Mouse (Mus musculus) intestine, embryonic 15.5 days (tissue): ENCODE measurements around the gene Diaph2. TPM values are rescaled to one million over a fixed set of nuclear protein-coding genes. Genes with fewer than 3 reads are reported as not detected.

ENCODE experiments used
- ATAC-seq: fragments of 200-750 bp; cut with Nextera tagmentation; 2 replicates; pipeline ENCODE4 v1.8.0; 2017; ENCODE audit warnings: moderate TSS enrichment, moderate library complexity
- H3K27ac ChIP-seq: fragments of 300-500 bp; sonication (generic); 2 replicates; pipeline ENCODE4 v1.5.1; 2015; ENCODE audit warnings: mild to moderate bottlenecking, inconsistent platforms
- H3K27me3 ChIP-seq: fragments of 300-500 bp; sonication (generic); replicated peaks from 2 replicates; pipeline ENCODE4 v1.6.1; 2015; ENCODE audit warnings: inconsistent platforms
- H3K36me3 ChIP-seq: fragments of 300-500 bp; sonication (generic); 2 replicates; pipeline ENCODE4 v1.6.1; 2015; ENCODE audit warnings: inconsistent platforms
- H3K4me1 ChIP-seq: fragments of 300-500 bp; sonication (generic); replicated peaks from 2 replicates; pipeline ENCODE4 v1.6.1; 2015; ENCODE audit warnings: inconsistent platforms
- H3K4me2 ChIP-seq: fragments of 300-500 bp; sonication (generic); replicated peaks from 2 replicates; pipeline ENCODE4 v1.6.1; 2015; ENCODE audit warnings: mild to moderate bottlenecking, inconsistent platforms
- H3K4me3 ChIP-seq: fragments of 300-500 bp; sonication (generic); replicated peaks from 2 replicates; pipeline ENCODE4 v1.5.1; 2015; ENCODE audit warnings: inconsistent platforms
- H3K9ac ChIP-seq: fragments of 300-500 bp; sonication (generic); 2 replicates; pipeline ENCODE4 v1.6.1; 2015; ENCODE audit warnings: inconsistent platforms
- H3K9me3 ChIP-seq: fragments of 300-500 bp; sonication (generic); 2 replicates; pipeline ENCODE4 v1.6.1; 2016; ENCODE audit warnings: inconsistent platforms
- WGBS: fragments of 180-500 bp; shearing (Covaris S2); methylation state at CpG from one replicate; pipeline ENCODE4 v1.1.7; 2015; 5-methylcytosine and 5-hydroxymethylcytosine counted together
- polyA plus RNA-seq: library from polyadenylated mRNA; unstranded; fragments of >200 nt; fragmentation: Nextera tagmentation; extraction: Ambion mirVana; gene quantifications from 2 replicates; pipeline ENCODE4 v1.2.1, GENCODE M21; 2015

Diaph2 gene
- polyA plus RNA-seq, 1 experiment from 2014 or later = 4.4 TPM

DNA sequence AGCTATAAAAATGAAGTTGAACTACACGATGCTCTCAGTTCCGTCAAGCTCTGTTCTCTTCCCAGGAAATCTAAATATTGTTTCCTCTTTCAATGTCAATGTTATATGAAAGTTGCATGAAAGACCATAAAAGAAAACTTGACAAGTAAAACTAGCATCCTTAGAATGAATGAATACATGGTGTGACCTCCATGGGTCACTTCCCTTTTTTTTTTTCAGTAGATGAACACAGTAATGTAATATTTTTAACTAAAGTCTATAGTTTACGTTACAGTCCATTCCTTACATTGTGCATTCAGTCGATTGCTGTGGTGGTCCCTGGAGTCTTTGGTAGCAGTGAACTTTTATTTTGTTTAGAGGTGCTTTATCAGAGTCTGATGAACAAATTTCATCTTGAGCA, 462.7 kb downstream of the Diaph2 start:
- Histone ChIP-seq H3K9ac (no peak overlapping the region), H3K4me3 (no peak overlapping the region), H3K27me3 (no peaks in the 10 kb centered on the region), H3K4me1 (no peaks in the 10 kb centered on the region), H3K4me2 (no peak overlapping the region), H3K36me3 (no peaks in the 10 kb centered on the region), H3K9me3 (no peaks in the 10 kb centered on the region), H3K27ac (no peak overlapping the region)
- no peak for ATAC-seq
- WGBS = 83% methylated on average over 4 of the region's 4 CpGs

DNA sequence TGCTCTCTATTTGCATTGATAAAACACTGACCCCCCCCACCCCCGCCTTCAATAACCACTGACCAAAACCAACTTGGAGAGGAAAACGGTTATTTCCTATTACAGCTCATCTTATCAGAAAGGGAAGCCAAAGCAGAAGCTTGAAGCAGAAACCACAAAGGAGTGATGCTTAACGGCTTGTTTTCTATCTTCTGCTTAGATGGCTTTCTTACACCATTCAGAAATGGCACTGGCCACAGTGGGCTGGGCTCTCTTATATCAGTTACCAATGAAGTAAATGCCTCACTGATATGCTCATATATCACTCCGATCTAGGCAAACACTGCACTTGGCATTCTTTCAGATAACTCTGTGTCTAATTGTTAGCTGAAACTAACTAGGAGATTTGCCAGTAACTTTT, 463.2 kb downstream of the Diaph2 start:
- ATAC-seq = no peak
- WGBS = 73% methylated on average over 4 of the region's 4 CpGs
- no peaks in the 10 kb centered on the region for H3K27me3 ChIP-seq
- no peak overlapping the region for H3K4me2 ChIP-seq
- H3K4me3 ChIP-seq = no peak overlapping the region
- H3K27ac ChIP-seq = no peak overlapping the region
- no peaks in the 10 kb centered on the region for H3K4me1 ChIP-seq
- H3K9ac ChIP-seq = no peak overlapping the region
- no peaks in the 10 kb centered on the region for H3K36me3 ChIP-seq
- no peaks in the 10 kb centered on the region for H3K9me3 ChIP-seq

DNA sequence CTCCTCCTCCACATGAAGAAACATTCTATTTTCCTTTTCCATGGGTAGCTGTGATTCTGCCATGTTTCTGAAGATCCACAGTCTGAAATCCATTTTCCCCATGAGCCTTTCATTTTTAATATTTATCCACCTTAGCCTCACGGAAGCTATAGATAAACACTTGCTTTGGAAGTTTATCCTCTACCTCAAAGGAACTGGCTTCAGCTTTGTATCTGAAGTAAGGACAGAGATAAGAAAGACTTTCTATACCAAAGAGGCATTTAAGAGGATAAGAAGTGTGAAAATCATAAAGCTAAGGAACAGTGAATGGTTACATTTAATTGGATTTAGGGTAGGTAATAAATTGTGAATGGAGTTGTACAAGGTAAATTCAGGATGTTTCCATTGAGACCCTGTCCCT, 480.5 kb downstream of the Diaph2 start:
- H3K36me3 ChIP-seq = no peaks in the 10 kb centered on the region
- no peak overlapping the region for H3K4me3 ChIP-seq
- 90% methylated on average over 1 of the region's 1 CpGs for WGBS
- H3K4me2 ChIP-seq = no peak overlapping the region
- H3K27ac ChIP-seq = no peak overlapping the region
- no peaks in the 10 kb centered on the region for H3K27me3 ChIP-seq
- H3K9me3 ChIP-seq = no peaks in the 10 kb centered on the region
- no peak for ATAC-seq
- H3K9ac ChIP-seq = no peak overlapping the region
- H3K4me1 ChIP-seq = no peaks in the 10 kb centered on the region

DNA sequence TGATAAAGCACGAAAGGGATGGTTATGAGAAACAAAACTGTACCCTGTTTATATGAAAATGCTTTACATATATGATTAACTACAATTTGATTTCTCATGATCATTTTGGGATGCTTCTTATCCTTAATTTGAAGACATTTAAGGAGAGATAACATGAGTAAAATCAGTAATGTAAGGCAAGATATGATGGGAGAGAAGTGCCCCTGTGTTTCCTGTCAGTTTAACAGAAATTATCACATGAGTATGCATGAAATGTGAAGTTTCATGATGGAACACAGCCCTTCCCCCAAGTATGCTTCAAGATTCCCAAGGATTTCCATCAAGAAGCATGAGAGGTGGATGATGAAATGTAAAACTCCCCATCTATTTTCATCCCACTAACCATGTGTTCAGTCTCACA, 485.6 kb downstream of the Diaph2 start:
- Histone ChIP-seq H3K4me2 (no peak overlapping the region), H3K27ac (no peak overlapping the region), H3K4me3 (no peak overlapping the region), H3K36me3 (no peaks in the 10 kb centered on the region), H3K27me3 (no peaks in the 10 kb centered on the region), H3K9ac (no peak overlapping the region), H3K4me1 (no peaks in the 10 kb centered on the region), H3K9me3 (no peaks in the 10 kb centered on the region)
- ATAC-seq = no peak
- 70% methylated on average over 1 of the region's 1 CpGs for WGBS

DNA sequence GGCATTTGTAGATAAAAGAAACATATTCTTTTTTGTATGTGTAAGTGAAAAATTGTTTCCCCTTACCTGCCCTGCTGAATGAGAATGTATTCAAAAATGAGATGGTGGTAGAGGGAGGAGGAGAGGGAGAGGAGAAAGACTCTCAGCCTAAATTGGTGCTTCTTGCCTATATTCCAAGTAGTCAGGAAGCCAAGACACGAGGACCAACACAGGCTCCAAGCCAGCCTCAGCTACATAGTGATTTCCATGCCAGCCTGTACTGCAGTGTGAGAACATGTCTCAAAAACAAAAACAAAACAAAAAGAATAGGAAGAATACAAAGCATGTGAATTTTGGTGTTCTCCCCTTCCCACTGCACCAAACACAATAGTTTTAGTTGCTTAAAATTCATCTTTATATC, 497.1 kb downstream of the Diaph2 start:
- no peaks in the 10 kb centered on the region for H3K36me3 ChIP-seq
- no peak for ATAC-seq
- no peak overlapping the region for H3K27ac ChIP-seq
- 78% methylated on average over 1 of the region's 1 CpGs for WGBS
- no peak overlapping the region for H3K4me3 ChIP-seq
- H3K4me2 ChIP-seq = no peak overlapping the region
- no peaks in the 10 kb centered on the region for H3K27me3 ChIP-seq
- no peaks in the 10 kb centered on the region for H3K4me1 ChIP-seq
- no peaks in the 10 kb centered on the region for H3K9me3 ChIP-seq
- H3K9ac ChIP-seq = no peak overlapping the region

DNA sequence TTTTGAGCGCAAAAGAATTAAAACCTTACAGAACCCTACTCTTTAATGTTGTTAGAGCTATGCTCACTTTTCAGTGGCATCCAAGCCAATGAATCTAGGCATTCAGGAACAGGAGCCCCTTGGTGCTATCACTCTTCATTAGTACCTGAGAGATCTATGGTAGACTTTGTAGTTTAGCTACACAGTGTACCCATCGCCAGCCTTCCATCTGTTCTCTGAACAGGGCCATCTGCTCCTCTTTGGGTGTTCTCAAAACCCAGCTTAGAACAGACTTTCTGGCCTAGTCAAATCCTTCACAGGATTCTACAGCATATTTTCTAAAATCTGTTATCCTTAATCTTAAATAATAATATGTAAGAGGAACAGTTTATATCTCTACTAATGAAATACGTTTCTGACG, 504.1 kb downstream of the Diaph2 start:
- H3K4me1 ChIP-seq = no peaks in the 10 kb centered on the region
- H3K4me2 ChIP-seq = no peak overlapping the region
- H3K36me3 ChIP-seq = no peaks in the 10 kb centered on the region
- no peaks in the 10 kb centered on the region for H3K27me3 ChIP-seq
- no peak for ATAC-seq
- no peak overlapping the region for H3K9ac ChIP-seq
- H3K9me3 ChIP-seq = no peaks in the 10 kb centered on the region
- no peak overlapping the region for H3K27ac ChIP-seq
- H3K4me3 ChIP-seq = no peak overlapping the region
- WGBS = 92% methylated on average over 4 of the region's 4 CpGs

DNA sequence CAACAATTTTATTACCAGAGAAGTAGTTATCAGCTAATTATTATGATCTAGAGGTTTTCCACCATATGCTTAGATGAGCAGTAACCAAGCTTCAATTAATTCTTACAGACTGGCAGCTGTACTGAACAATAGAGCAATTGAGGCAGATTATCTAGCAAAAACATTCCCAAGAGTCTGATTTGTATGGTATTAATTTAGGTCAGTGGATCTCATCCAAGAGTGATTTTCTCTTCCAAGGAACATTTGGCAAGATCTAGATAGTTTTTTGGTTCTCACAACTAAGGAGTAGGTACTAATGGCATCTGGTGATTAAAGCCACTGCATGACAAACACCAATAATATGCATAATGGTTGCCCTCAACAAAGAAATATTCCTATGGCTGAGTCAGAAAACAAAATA, 516.2 kb downstream of the Diaph2 start:
- Histone ChIP-seq H3K9me3 (no peaks in the 10 kb centered on the region), H3K4me1 (no peaks in the 10 kb centered on the region), H3K36me3 (no peaks in the 10 kb centered on the region), H3K4me3 (no peak overlapping the region), H3K27me3 (no peaks in the 10 kb centered on the region), H3K9ac (no peak overlapping the region), H3K4me2 (no peak overlapping the region), H3K27ac (no peak overlapping the region)
- ATAC-seq = no peak

DNA sequence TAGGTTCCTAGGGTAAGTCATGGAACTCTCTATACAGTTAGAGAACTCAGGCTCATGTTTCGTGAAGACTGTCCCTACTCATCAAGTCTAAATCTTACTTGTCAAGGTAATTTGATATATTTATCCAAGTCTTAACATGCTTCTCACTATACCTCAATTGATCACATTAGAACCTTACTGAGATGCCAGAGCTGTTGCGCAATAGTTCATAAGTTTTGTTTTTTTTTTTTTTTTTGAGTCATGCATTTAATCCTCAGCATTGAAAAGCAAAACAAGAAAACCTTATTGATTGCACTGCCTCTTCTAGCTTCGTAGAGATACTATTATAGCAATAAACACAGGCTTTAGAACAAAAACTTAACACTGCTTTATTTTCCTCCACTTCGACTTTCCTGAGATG, 529.6 kb downstream of the Diaph2 start:
- Histone ChIP-seq H3K36me3 (no peaks in the 10 kb centered on the region), H3K9me3 (no peaks in the 10 kb centered on the region), H3K9ac (no peak overlapping the region), H3K4me1 (no peaks in the 10 kb centered on the region), H3K4me2 (no peak overlapping the region), H3K27ac (no peak overlapping the region), H3K27me3 (no peaks in the 10 kb centered on the region), H3K4me3 (no peak overlapping the region)
- ATAC-seq = no peak
- 87% methylated on average over 4 of the region's 4 CpGs for WGBS

DNA sequence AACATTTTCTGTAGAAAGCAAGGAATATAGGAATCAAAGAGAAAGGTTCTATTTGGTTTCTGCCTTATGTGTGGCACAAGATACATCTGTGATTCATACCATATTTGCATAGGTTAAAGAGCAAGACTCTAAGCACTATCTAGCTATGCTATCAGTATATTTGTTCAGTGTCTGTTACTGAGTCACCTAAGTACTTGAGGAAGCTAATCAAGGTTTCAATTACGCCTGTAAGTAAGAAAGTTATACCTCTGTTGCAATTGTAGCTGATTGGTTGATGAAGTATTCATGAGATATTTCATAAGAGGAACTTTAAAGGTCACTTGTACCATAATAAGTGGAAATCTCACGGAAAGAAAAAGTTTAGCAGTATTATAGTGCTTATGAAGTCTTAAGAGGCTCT, 531.9 kb downstream of the Diaph2 start:
- Histone ChIP-seq H3K4me1 (no peaks in the 10 kb centered on the region), H3K27ac (no peak overlapping the region), H3K4me2 (no peak overlapping the region), H3K9me3 (no peaks in the 10 kb centered on the region), H3K27me3 (no peaks in the 10 kb centered on the region), H3K36me3 (no peaks in the 10 kb centered on the region), H3K4me3 (no peak overlapping the region), H3K9ac (no peak overlapping the region)
- whole genome bisulfite sequencing = 63% methylated on average over 2 of the region's 2 CpGs
- ATAC-seq = peak; percentile 93

DNA sequence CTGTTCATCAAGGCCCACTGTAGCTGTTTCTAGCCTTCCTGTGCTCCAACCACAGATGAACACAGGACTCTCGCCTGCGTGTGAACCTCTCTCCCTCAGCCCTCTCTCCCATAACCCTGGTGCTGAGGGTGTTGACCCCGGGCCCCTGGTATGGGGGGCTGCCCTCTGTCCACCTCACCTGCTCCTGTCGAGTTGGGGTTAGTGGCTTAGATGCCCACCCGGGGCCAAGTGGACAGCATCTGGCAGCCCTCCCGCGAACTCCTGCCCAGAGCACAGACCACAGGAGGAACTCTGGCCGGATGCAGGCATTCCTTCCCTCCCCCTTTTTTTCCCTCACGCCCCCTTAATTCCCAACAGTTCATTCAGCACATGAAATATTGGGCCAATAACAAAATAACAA, 537.5 kb downstream of the Diaph2 start:
- no peak for ATAC-seq

DNA sequence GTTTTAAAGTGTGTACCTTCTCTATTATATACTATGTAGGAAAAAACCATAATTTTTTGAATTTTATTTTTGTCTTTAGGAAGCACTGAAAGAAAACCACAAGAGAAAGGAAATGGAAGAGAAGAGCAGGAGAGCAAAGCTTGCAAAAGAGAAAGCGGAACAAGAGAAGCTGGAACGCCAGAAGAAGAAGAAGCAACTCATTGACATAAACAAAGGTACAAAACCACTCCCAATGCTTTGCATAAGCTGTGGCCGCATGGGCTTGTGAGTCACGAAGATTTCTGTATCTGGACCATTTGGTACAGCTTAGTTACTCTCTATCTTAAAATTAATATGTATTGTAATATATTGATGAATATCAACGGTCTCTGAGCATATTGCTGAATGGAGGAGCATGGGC, 540.2 kb downstream of the Diaph2 start:
- H3K4me1 ChIP-seq = no peaks in the 10 kb centered on the region
- no peak for ATAC-seq
- no peaks in the 10 kb centered on the region for H3K36me3 ChIP-seq
- no peak overlapping the region for H3K4me2 ChIP-seq
- H3K27ac ChIP-seq = no peak overlapping the region
- no peak overlapping the region for H3K9ac ChIP-seq
- H3K4me3 ChIP-seq = no peak overlapping the region
- no peaks in the 10 kb centered on the region for H3K9me3 ChIP-seq
- WGBS = 82% methylated on average over 5 of the region's 5 CpGs
- H3K27me3 ChIP-seq = no peaks in the 10 kb centered on the region

More for the DNA sequence above, 537.5 kb downstream of the Diaph2 start:
- Histone ChIP-seq H3K27ac (no peak overlapping the region), H3K27me3 (no peaks in the 10 kb centered on the region), H3K4me1 (no peaks in the 10 kb centered on the region), H3K9ac (no peak overlapping the region), H3K4me2 (no peak overlapping the region), H3K4me3 (no peak overlapping the region), H3K36me3 (no peaks in the 10 kb centered on the region), H3K9me3 (no peaks in the 10 kb centered on the region)
- WGBS = 87% methylated on average over 9 of the region's 9 CpGs

DNA sequence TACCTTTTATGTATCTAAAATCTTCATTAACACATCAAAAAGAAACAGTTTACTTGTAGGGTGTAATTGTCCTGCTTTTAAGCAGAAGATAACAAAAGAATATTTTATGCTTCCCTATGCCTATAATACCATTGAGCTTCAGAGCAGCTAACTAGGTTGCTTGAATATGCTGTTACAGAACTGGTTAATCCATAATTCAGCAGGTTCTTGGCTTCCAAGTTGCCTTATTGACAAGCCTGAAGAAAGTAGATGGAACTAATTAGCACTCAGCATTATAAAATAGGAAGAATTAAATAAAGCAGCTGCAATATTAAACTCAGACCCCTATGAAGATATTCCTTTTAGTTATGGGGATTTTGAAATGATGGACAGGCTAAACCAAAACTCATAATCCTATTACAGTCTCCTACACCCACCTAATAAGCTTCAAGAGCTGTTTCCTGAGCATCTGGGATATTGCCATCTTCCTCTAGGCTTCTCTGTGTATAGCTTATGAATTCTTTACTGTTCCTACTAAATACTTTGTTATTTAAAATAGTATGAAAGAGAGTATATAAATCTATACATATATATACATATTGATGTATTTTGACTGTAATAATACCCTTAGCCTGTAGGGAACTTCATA, 601.4 kb downstream of the Diaph2 start:
- Histone ChIP-seq H3K4me1 (no peaks in the 10 kb centered on the region), H3K36me3 (no peaks in the 10 kb centered on the region), H3K27me3 (no peaks in the 10 kb centered on the region), H3K4me3 (no peak overlapping the region), H3K4me2 (no peak overlapping the region), H3K9me3 (no peaks in the 10 kb centered on the region), H3K9ac (no peak overlapping the region), H3K27ac (no peak overlapping the region)
- no peak for ATAC-seq

DNA sequence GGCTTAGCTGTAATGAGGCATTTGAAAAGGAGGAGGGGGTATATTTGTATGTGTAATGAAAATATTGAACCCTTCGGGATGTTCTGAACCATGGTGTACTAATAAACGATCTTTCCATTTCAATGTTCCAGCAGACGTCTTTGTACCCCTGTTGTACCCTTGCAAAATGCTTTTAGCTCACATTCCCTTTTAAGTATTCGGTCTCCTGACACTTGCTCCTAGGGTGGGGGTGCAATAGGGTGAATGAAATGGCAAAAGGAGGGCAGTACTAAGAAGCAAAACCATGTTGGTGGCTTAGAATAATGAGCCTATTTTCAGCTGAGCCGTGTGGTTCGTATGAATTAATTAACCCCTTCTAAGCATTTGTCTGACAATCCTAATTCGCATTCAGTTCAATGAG, 601.9 kb downstream of the Diaph2 start:
- Histone ChIP-seq H3K27ac (no peak overlapping the region), H3K9ac (no peak overlapping the region), H3K9me3 (no peaks in the 10 kb centered on the region), H3K4me1 (no peaks in the 10 kb centered on the region), H3K4me3 (no peak overlapping the region), H3K36me3 (no peaks in the 10 kb centered on the region), H3K27me3 (no peaks in the 10 kb centered on the region), H3K4me2 (no peak overlapping the region)
- ATAC-seq = no peak
- WGBS = 68% methylated on average over 7 of the region's 7 CpGs
